9 mouse cellular contexts compared by ENCODE assay signal in the genomic region with DNA sequence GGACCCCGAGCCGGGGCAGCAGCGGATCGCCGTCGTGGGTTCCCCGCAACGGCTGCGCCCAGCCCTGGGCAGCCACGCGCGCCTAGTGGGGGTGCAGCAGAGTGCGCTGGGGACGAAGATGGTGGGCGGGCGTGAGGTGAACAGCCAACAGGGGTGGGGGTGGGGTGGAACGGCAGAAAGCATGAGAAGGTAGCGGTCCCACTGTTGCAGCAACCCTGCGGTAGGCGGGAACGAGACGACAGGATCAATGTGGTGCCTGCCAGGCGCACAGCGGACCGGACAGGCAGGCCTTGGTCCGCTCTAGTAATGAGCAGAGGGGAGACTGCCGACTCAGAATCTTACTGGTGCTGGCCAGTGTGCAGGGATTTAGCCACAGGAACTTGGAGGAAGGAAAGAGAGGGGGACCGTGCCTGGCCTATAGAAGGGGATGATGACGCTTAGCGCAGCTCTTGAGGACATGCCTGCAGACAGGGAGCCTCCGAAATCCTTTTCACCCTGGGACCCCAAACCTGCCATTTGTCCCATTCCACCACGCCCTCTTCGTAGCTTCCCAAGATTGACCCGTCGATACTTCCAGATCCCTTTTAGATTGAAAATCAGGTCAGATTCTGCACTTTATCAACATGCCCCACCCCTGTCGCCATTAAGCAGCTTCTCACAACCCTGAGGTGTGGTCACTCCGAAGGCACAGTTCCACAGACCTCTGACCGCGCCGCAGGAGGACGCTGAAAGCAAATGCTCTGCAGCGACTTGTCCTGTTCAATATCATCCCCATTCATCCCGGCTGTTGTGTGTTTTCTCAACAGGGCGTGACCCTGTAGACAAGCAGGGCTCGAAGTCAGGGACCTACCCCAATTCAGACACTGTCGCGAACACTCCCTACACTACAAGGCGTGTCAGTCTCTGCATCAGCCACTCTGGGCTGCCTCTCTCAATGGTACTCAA.
A peak's percentile ranks its signal among the peaks of the same experiment; 100 is the strongest.
DNase-seq lines count a peak whose midpoint lies in the region; ATAC-seq and TF ChIP-seq lines count a peak whose summit lies in the region.
"Had no signal": no experiment of that assay in that cellular context is flagged by ENCODE, and none has a peak within 500 bp of the region (broad histone marks: within the 10 kb centered on the region; RNA-seq: fewer than 3 reads in every experiment).

No protein-coding gene starts in this region.

- no peak for TF ChIP-seq EP300 in liver, postnatal 0 days (IDR thresholded peaks at IDR 0.05; ENCODE audit: low read depth)

- peak overlapping the region; percentile 58 for H3K4me2 ChIP-seq in liver, embryonic 11.5 days
- no peak overlapping the region for H3K4me2 ChIP-seq in liver, postnatal 0 days (ENCODE audit: low read depth, low read length)
- H3K4me2 ChIP-seq in hindbrain, embryonic 16.5 days (ENCODE audit: low read length): peak overlapping the region; percentile 48
- peak overlapping the region; percentile 72 for H3K4me2 ChIP-seq in neural tube, embryonic 14.5 days (ENCODE audit: low read depth, low read length)

- no peak overlapping the region for H3K27ac ChIP-seq in liver, embryonic 11.5 days (ENCODE audit: low read depth, low read length)
- no peak overlapping the region for H3K27ac ChIP-seq in liver, postnatal 0 days (ENCODE audit: low read depth)
- peak overlapping the region; percentile 73 for H3K27ac ChIP-seq in hindbrain, embryonic 16.5 days (ENCODE audit: low read depth, low read length)
- H3K27ac ChIP-seq in neural tube, embryonic 14.5 days (ENCODE audit: low read depth, low read length): peak overlapping the region; percentile 64

- peak; percentile 35 for DNase-seq in liver, embryonic 11.5 days (ENCODE audit: low spot score)
- DNase-seq in liver, postnatal 0 days: no peak
- DNase-seq in embryo, embryonic 11 days: peak; percentile 36
- no peak for DNase-seq in adrenal gland, postnatal 10 days
- DNase-seq in spleen, postnatal 14 days (ENCODE audit: low spot score in 2 of 2): no peak
- no peak for DNase-seq in c-Kit-positive CD71-positive TER-119-positive erythroid progenitor cells, embryonic 14.5 days (ENCODE audit: low spot score)

- H3K36me3 ChIP-seq in liver, embryonic 11.5 days (ENCODE audit: control insufficient read depth, insufficient read depth, low read length): no peaks in the 10 kb centered on the region
- no peaks in the 10 kb centered on the region for H3K36me3 ChIP-seq in liver, postnatal 0 days (replicated peaks; ENCODE audit: insufficient read depth, low read length)
- no peaks in the 10 kb centered on the region for H3K36me3 ChIP-seq in hindbrain, embryonic 16.5 days (ENCODE audit: control insufficient read depth, insufficient read depth, low read length)
- no peaks in the 10 kb centered on the region for H3K36me3 ChIP-seq in neural tube, embryonic 14.5 days (ENCODE audit: control insufficient read depth, insufficient read depth, low read length)

- peaks cover 86% of the 10 kb centered on the region for H3K27me3 ChIP-seq in liver, embryonic 11.5 days (replicated peaks; ENCODE audit: control insufficient read depth, insufficient read depth, low read length)
- peaks cover 71% of the 10 kb centered on the region for H3K27me3 ChIP-seq in liver, postnatal 0 days (ENCODE audit: insufficient read depth, low read length)
- peaks cover 19% of the 10 kb centered on the region for H3K27me3 ChIP-seq in hindbrain, embryonic 16.5 days (replicated peaks; ENCODE audit: control insufficient read depth, insufficient read depth, low read length)
- H3K27me3 ChIP-seq in neural tube, embryonic 14.5 days (ENCODE audit: control insufficient read depth, insufficient read depth, low read length): peaks cover 23% of the 10 kb centered on the region

- no peaks in the 10 kb centered on the region for H3K9me3 ChIP-seq in liver, embryonic 11.5 days (ENCODE audit: control insufficient read depth, low read length)
- no peaks in the 10 kb centered on the region for H3K9me3 ChIP-seq in liver, postnatal 0 days (ENCODE audit: low read length)
- H3K9me3 ChIP-seq in hindbrain, embryonic 16.5 days (ENCODE audit: control insufficient read depth, low read length): no peaks in the 10 kb centered on the region
- no peaks in the 10 kb centered on the region for H3K9me3 ChIP-seq in neural tube, embryonic 14.5 days (ENCODE audit: control insufficient read depth, low read length)

- peak overlapping the region; percentile 35 for H3K4me3 ChIP-seq in liver, embryonic 11.5 days (ENCODE audit: low read depth, low read length)
- no peak overlapping the region for H3K4me3 ChIP-seq in liver, postnatal 0 days (ENCODE audit: low read depth, low read length)
- H3K4me3 ChIP-seq in hindbrain, embryonic 16.5 days (ENCODE audit: low read length): peak overlapping the region; percentile 45
- H3K4me3 ChIP-seq in neural tube, embryonic 14.5 days (ENCODE audit: low read depth, low read length): peak overlapping the region; percentile 43
- H3K4me3 ChIP-seq: megakaryocyte, embryonic 14.5 days had no signal

- 0 out of 2 replicates have a peak, but pooled peaks cover 2% of the 10 kb centered on the region for H3K4me1 ChIP-seq in liver, embryonic 11.5 days (replicated peaks; ENCODE audit: control insufficient read depth, insufficient read depth, low read length)
- no peaks in the 10 kb centered on the region for H3K4me1 ChIP-seq in liver, postnatal 0 days (ENCODE audit: insufficient read depth)
- peaks cover 4% of the 10 kb centered on the region; the same call in 1 of the 2 replicates for H3K4me1 ChIP-seq in hindbrain, embryonic 16.5 days (ENCODE audit: control insufficient read depth, insufficient read depth, low read depth, low read length)
- no peaks in the 10 kb centered on the region for H3K4me1 ChIP-seq in neural tube, embryonic 14.5 days (ENCODE audit: control insufficient read depth, insufficient read depth, low read length)

- WGBS in liver, embryonic 11.5 days: 2% methylated on average over 46 of the region's 48 CpGs
- 2% methylated on average over 48 of the region's 48 CpGs for WGBS in liver, postnatal 0 days (ENCODE audit: insufficient replicate concordance)
- under 1% methylated on average over 48 of the region's 48 CpGs for WGBS in hindbrain, embryonic 16.5 days
- WGBS in neural tube, embryonic 14.5 days: under 1% methylated on average over 46 of the region's 48 CpGs

- no peak for TF ChIP-seq CTCF in liver, postnatal 0 days (IDR thresholded peaks at IDR 0.05; ENCODE audit: low read depth)

- no peak overlapping the region for H3K9ac ChIP-seq in liver, embryonic 11.5 days (ENCODE audit: low read depth, low read length)
- no peak overlapping the region for H3K9ac ChIP-seq in liver, postnatal 0 days (replicated peaks)
- H3K9ac ChIP-seq in hindbrain, embryonic 16.5 days (ENCODE audit: low read depth, low read length): peak overlapping the region; percentile 66
- H3K9ac ChIP-seq in neural tube, embryonic 14.5 days (replicated peaks; ENCODE audit: low read depth, low read length): peak overlapping the region; percentile 60

- ATAC-seq in liver, embryonic 11.5 days (replicated peaks; ENCODE audit: low FRiP score): no peak
- ATAC-seq in liver, postnatal 0 days: no peak
- ATAC-seq in hindbrain, embryonic 16.5 days: peak; percentile 21
- ATAC-seq in neural tube, embryonic 14.5 days (ENCODE audit: low read depth): peak; percentile 25

Comparison
In these comparisons a context has a peak if more than half of its experiments do, and no peak if none do; other contexts are left out.
1. DNase-seq: peak in liver, embryonic 11.5 days (single experiment) and embryo, embryonic 11 days (single experiment); none in liver, postnatal 0 days (single experiment), adrenal gland, postnatal 10 days (single experiment), spleen, postnatal 14 days (0 of 2) and c-Kit-positive CD71-positive TER-119-positive erythroid progenitor cells, embryonic 14.5 days (single experiment).
2. ATAC-seq: peak in hindbrain, embryonic 16.5 days (single experiment) and neural tube, embryonic 14.5 days (single experiment); none in liver, embryonic 11.5 days (single experiment) and liver, postnatal 0 days (single experiment).
3. H3K27ac ChIP-seq: peak in hindbrain, embryonic 16.5 days (single experiment) and neural tube, embryonic 14.5 days (single experiment); none in liver, embryonic 11.5 days (single experiment) and liver, postnatal 0 days (single experiment).
4. H3K9ac ChIP-seq: peak in hindbrain, embryonic 16.5 days (single experiment) and neural tube, embryonic 14.5 days (single experiment); none in liver, embryonic 11.5 days (single experiment) and liver, postnatal 0 days (single experiment).